Mouse (Mus musculus) hindbrain, embryonic 10.5 days (tissue): ENCODE results near the gene Cct3. TPM values are rescaled to one million over a fixed set of nuclear protein-coding genes. Genes with fewer than 3 reads are reported as not detected.
"Not testable (repeated sequence)": the region's sequence is repeated elsewhere in the genome, so short reads cannot be mapped to it uniquely, and the experiment has no call there.

Experiments
- DNase-seq: peaks from one replicate; pipeline ENCODE4 v3.0.0-alpha.2; 2017; ENCODE audit warnings: low spot score
- H3K27ac ChIP-seq: fragments of 300-500 bp; sonication (generic); 2 replicates; pipeline ENCODE4 v1.5.1; 2016; ENCODE audit warnings: mild to moderate bottlenecking, moderate library complexity
- H3K27me3 ChIP-seq: fragments of 300-500 bp; sonication (generic); 2 replicates; pipeline ENCODE4 v1.6.1; 2016; ENCODE audit warnings: mild to moderate bottlenecking; ENCODE audit not compliant: poor library complexity, insufficient read depth, severe bottlenecking
- H3K36me3 ChIP-seq: fragments of 300-500 bp; sonication (generic); 2 replicates; pipeline ENCODE4 v1.6.1; 2016; ENCODE audit warnings: mild to moderate bottlenecking, moderate library complexity
- H3K4me1 ChIP-seq: fragments of 300-500 bp; sonication (generic); replicated peaks from 2 replicates; pipeline ENCODE4 v1.6.1; 2016; ENCODE audit warnings: mild to moderate bottlenecking
- H3K4me3 ChIP-seq: fragments of 300-500 bp; sonication (generic); 2 replicates; pipeline ENCODE4 v1.5.1; 2016; ENCODE audit warnings: mild to moderate bottlenecking, moderate library complexity
- H3K9me3 ChIP-seq: fragments of 300-500 bp; sonication (generic); 2 replicates; pipeline ENCODE4 v1.6.1; 2016; ENCODE audit warnings: mild to moderate bottlenecking, moderate library complexity
- WGBS: fragments of 180-500 bp; shearing (Covaris S2); methylation state at CpG from one replicate; pipeline ENCODE4 v1.1.7; 2016; 5-methylcytosine and 5-hydroxymethylcytosine counted together
- polyA plus RNA-seq: library from polyadenylated mRNA; unstranded; fragments of >200 nt; fragmentation: Nextera tagmentation; extraction: Ambion mirVana; gene quantifications from 2 replicates; pipeline ENCODE4 v1.2.1, GENCODE M21; 2016

Cct3 gene
- polyA plus RNA-seq, result 755 and 805 TPM in 2 replicates

DNA sequence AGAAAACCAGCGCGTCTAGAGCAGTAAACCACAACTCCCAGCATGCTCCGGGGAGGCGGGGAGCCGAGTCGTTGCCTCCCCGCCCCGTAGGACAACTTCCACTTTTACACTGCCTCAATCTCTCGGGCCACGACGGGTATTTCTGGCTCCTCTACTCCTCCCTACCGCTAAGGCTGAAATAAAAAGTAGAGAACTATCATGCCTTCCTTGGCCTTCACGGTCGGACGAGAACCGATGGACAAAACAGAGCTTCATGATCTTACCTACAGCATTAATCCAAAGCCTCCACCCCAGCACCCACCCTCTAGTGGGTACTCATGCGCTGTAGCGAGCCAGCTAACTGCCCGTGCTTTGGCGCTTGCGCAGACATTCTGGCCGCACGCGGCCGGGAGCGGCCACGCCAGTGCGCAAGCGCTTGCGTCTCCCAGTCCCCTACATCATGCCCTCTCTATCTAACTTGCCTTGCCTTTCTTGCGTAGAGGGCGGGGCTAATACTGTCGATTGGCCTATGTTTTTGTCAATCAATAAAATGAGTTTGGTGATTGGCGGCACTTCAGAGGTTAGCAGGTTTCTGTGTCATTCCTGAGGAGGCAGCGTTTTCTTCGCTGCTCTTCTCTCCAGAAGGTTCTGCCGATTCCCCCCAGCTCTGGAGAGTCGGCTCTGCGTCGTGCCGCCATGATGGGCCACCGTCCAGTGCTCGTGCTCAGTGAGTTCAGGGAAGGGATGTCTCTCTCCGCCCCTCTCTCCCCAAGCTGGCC is at the start of gene Cct3, which contains the start of gene Tsacc:
Gene Cct3 (plus strand): TSS at position 556 of the 758 bp plus-strand sequence.
Gene Tsacc (minus strand): TSS at position 439 of the 758 bp plus-strand sequence.
- peak; percentile 96 for DNase-seq
- H3K4me3 ChIP-seq, result peak within 1 kb of the TSS; percentile 80
- H3K4me1 ChIP-seq, result peaks cover 23% of the 10 kb centered on the region
- H3K9me3 ChIP-seq, result no peaks in the 10 kb centered on the region
- under 1% methylated on average over 44 of the region's 44 CpGs for WGBS
- peaks cover 37% of the 10 kb centered on the region for H3K36me3 ChIP-seq
- H3K27me3 ChIP-seq, result no peaks in the 10 kb centered on the region
- peak within 1 kb of the TSS; percentile 96 for H3K27ac ChIP-seq

GRCm38 (mm10) chr3:88247666-88248065 is 49.2 kb upstream of the Cct3 start:
- Histone ChIP-seq H3K4me1 (peaks cover 35% of the 10 kb centered on the region), H3K9me3 (no peaks in the 10 kb centered on the region), H3K27me3 (peaks cover 72% of the 10 kb centered on the region), H3K27ac (no peak overlapping the region), H3K36me3 (no peaks in the 10 kb centered on the region), H3K4me3 (no peak overlapping the region)
- WGBS, result 74% methylated on average over 9 of the region's 9 CpGs
- no peak for DNase-seq

DNA sequence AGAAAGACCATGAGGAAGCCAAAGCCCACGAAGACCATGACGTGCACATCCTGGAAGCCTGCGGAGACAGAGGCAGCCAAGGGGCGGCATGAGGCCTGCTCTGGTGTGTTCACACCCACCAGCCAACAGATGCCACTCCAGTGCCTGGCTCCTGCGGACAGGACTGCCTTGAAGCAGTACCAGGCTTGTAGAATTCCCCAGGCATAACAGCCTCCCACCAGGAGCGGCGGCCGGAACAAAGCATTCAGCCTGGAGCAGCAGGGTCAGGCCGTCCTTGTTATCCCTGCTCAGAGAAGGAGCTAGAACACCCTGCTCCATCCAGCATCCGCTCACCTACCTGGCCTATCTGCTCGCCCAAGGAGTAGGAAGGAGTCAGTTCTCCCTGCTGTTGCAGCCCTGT is 48.5 kb upstream of the Cct3 start:
- H3K4me1 ChIP-seq, result peaks cover 27% of the 10 kb centered on the region
- H3K27me3 ChIP-seq, result peaks cover 72% of the 10 kb centered on the region
- H3K4me3 ChIP-seq, result no peak overlapping the region
- H3K9me3 ChIP-seq, result no peaks in the 10 kb centered on the region
- 60% methylated on average over 11 of the region's 11 CpGs for WGBS
- no peak overlapping the region for H3K27ac ChIP-seq
- H3K36me3 ChIP-seq, result no peaks in the 10 kb centered on the region
- DNase-seq, result no peak

- H3K4me1 ChIP-seq, result peaks cover 32% of the 10 kb centered on the region
- H3K4me3 ChIP-seq, result no peak overlapping the region
- H3K27ac ChIP-seq, result no peak overlapping the region
- DNase-seq, result no peak
- H3K27me3 ChIP-seq, result peaks cover 70% of the 10 kb centered on the region
- 73% methylated on average over 6 of the region's 6 CpGs for WGBS
- no peaks in the 10 kb centered on the region for H3K36me3 ChIP-seq
- no peaks in the 10 kb centered on the region for H3K9me3 ChIP-seq
Measured at GRCm38 (mm10) chr3:88252739-88253138, 44.2 kb upstream of the Cct3 start.

DNA sequence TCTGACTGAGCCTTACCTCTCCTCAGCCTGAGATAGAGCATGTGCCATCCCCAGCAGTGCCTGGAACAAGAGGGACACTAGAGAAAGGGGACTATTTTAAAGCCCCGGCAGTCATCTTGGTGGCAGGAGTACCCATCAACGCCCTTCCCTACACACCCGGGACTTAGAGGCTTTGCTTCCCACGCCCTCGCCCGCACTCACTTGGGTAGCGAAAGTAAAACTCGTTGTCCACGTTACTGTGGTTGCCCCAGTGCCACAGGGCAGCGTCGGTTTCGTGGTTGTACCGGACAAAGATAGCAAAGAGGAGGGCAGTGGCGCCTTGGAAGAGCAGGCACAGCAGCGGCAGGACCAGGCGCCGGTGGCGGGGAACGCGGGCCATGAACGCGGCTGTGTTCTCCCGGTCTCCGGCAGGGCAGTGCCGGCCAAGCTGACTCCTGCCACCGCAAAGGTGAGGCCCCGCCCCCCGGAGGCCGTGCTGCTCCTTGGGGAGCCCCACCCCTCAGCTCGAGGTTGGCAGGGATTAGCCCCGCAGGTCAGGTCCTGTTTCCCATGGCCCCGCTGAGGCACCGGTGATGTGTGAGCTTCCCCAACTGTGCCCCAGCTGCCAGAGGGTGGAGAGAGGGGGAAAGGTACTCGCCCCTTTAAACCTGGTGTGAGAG is 42.5 kb upstream of the Cct3 start, which contains the start of gene Rhbg:
Gene Rhbg (minus strand): TSS at position 442 of the 659 bp plus-strand sequence.
- H3K9me3 ChIP-seq, result no peaks in the 10 kb centered on the region
- H3K36me3 ChIP-seq, result no peaks in the 10 kb centered on the region
- peak within 1 kb of the TSS; percentile 59 for H3K27ac ChIP-seq
- no peak for DNase-seq
- peak within 1 kb of the TSS; percentile 52 for H3K4me3 ChIP-seq
- H3K27me3 ChIP-seq, result peaks cover 61% of the 10 kb centered on the region
- WGBS, result 2% methylated on average over 34 of the region's 34 CpGs
- H3K4me1 ChIP-seq, result peaks cover 19% of the 10 kb centered on the region

DNA sequence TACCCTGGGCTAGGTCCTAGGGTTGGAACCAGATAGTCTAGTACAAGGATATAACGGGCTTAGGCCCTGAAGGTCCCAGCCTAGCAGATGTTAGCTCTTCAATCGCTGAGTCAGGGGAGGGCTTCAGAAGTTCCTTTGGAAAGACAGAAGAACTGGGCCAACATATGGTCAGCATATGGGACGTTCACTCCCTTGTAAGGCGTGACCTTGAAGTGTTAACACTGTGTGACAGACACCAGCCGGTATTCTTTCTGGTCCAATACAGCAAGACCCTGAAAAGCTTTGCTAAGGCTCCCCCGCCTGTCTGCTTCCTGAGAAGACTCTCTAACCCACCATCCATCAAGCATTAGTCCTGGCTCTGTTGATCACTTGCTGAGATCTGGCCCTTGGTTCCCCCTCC is 41.0 kb upstream of the Cct3 start:
- Histone ChIP-seq H3K27me3 (peaks cover 61% of the 10 kb centered on the region), H3K4me1 (peaks cover 19% of the 10 kb centered on the region), H3K27ac (no peak overlapping the region), H3K4me3 (no peak overlapping the region), H3K9me3 (no peaks in the 10 kb centered on the region), H3K36me3 (no peaks in the 10 kb centered on the region)
- 71% methylated on average over 6 of the region's 6 CpGs for WGBS
- no peak for DNase-seq

- no peaks in the 10 kb centered on the region for H3K36me3 ChIP-seq
- H3K9me3 ChIP-seq, result no peaks in the 10 kb centered on the region
- H3K4me3 ChIP-seq, result no peak overlapping the region
- 78% methylated on average over 7 of the region's 7 CpGs for WGBS
- H3K4me1 ChIP-seq, result peaks cover 19% of the 10 kb centered on the region
- peaks cover 61% of the 10 kb centered on the region for H3K27me3 ChIP-seq
- H3K27ac ChIP-seq, result no peak overlapping the region
- no peak for DNase-seq
Measured at GRCm38 (mm10) chr3:88256382-88256781, 40.5 kb upstream of the Cct3 start.

DNA sequence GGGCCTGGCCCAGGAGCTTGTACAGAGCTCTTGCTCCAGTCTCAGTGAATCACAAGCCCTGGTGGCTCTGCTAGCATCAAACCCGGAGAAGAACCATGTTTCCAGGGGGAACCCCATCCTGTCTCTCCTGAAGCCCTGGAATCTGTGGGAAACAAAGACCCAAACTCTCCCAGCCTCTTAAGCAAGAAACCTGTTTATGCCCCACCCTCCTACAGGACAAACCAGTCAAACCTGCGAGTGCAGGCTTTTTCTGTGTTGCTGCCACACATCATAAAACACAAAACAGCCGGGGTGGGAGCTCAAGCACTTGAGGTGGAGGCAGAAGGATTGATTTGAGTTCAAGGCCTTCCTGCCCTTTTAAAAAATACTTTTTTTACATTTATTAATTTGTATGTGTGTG is 34.6 kb upstream of the Cct3 start:
- no peaks in the 10 kb centered on the region for H3K9me3 ChIP-seq
- no peak overlapping the region for H3K27ac ChIP-seq
- H3K36me3 ChIP-seq, result no peaks in the 10 kb centered on the region
- no peaks in the 10 kb centered on the region for H3K4me1 ChIP-seq
- peaks cover 3% of the 10 kb centered on the region for H3K27me3 ChIP-seq
- H3K4me3 ChIP-seq, result no peak overlapping the region
- DNase-seq, result no peak
- WGBS, result 80% methylated on average over 3 of the region's 3 CpGs

- WGBS, result 91% methylated on average over 6 of the region's 6 CpGs
- H3K27ac ChIP-seq, H3K4me1 ChIP-seq, DNase-seq, H3K36me3 ChIP-seq, H3K9me3 ChIP-seq, H3K4me3 ChIP-seq, H3K27me3 ChIP-seq: not testable (repeated sequence)
Measured at GRCm38 (mm10) chr3:88268014-88268413, 28.9 kb upstream of the Cct3 start.

DNA sequence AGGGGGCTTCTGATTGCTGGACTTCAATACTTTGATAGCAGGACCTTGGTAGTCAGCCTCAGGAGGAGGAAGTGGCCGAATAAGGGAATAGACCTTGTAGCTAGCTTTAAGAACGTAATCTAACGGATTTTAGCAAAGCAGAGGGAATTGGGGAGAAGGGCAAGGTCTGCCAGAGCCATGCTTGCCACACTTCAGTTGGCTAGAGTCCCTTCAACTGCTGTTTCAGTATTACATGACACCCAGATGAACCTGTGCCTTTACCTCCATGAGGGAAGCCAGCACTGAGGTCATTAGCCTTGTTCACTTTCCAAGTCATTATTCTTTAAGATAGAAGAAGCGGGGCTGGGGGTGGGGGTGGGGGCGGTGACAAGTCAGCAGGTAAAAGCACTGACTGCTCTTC is 27.9 kb upstream of the Cct3 start:
- Histone ChIP-seq H3K27ac (no peak overlapping the region), H3K27me3 (no peaks in the 10 kb centered on the region), H3K9me3 (no peaks in the 10 kb centered on the region), H3K36me3 (no peaks in the 10 kb centered on the region), H3K4me3 (no peak overlapping the region), H3K4me1 (no peaks in the 10 kb centered on the region)
- 82% methylated on average over 5 of the region's 5 CpGs for WGBS
- no peak for DNase-seq

GRCm38 (mm10) chr3:88271298-88271697 is 25.6 kb upstream of the Cct3 start:
- H3K27ac ChIP-seq, H3K9me3 ChIP-seq, H3K27me3 ChIP-seq, H3K4me1 ChIP-seq, DNase-seq, H3K4me3 ChIP-seq, H3K36me3 ChIP-seq: not testable (repeated sequence)
- WGBS, result 93% methylated on average over 2 of the region's 2 CpGs

DNA sequence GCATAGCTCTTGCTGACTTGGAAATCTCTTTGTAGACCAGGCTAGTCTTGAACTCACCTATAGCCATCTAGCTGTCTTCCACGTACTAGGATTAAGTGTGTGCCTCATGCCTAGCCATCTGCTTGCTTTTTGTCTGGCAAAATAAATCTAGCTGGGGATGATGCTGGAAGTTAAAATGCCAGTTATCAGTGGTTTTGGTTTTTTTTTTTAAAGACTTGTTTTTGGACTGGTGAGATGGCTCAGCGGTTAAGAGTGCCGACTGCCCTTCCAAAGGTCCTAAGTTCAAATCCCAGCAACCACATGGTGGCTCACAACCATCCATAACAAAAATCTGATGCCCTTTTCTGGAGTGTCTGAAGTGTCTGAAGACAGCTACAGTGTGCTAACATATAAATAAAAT is 25.1 kb upstream of the Cct3 start:
- Histone ChIP-seq H3K27ac (no peak overlapping the region), H3K4me1 (no peaks in the 10 kb centered on the region), H3K27me3 (no peaks in the 10 kb centered on the region), H3K9me3 (no peaks in the 10 kb centered on the region), H3K4me3 (no peak overlapping the region), H3K36me3 (no peaks in the 10 kb centered on the region)
- WGBS, result 93% methylated on average over 3 of the region's 3 CpGs
- no peak for DNase-seq

DNA sequence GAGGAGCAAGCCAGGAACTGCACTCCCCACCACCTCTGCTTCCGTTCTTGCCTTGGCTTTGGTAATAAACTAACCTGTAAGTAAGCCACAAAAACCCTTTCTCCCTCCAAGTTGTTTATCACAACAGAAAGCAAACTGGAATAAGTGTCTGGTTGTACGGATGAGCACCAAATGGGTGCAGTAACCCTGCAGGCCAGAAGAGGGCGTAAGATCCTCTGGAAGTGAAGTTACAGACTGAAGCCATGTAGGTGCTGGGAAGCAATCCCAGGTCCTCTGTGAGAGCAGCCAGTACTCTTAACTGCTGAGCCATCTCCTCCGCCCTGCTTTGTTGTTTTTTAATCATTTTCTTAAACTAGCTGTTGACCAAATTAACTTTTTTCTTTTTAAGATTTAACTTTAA is 22.9 kb upstream of the Cct3 start:
- H3K4me3 ChIP-seq, result no peak overlapping the region
- 93% methylated on average over 4 of the region's 4 CpGs for WGBS
- no peak for DNase-seq

More for the DNA sequence above, 22.9 kb upstream of the Cct3 start:
- Histone ChIP-seq H3K9me3 (no peaks in the 10 kb centered on the region), H3K36me3 (no peaks in the 10 kb centered on the region), H3K27me3 (no peaks in the 10 kb centered on the region), H3K27ac (no peak overlapping the region), H3K4me1 (no peaks in the 10 kb centered on the region)
